Mouse (Mus musculus) R1 (cell line): Measurements from ENCODE around the gene Gm20696.

ENCODE experiments used
- DNase-seq: peaks from one replicate; pipeline ENCODE4 v3.0.0-alpha.2; 2018; ENCODE audit warnings: low read depth, low spot score

The Gm20696 gene

GRCm38 (mm10) chr6:99624542-99624941 is 42.1 kb downstream of the Gm20696 start:
- DNase-seq, result no peak

GRCm38 (mm10) chr6:99623641-99624040 is 43.0 kb downstream of the Gm20696 start:
- peak; percentile 40 for DNase-seq

GRCm38 (mm10) chr6:99621167-99621566 is 45.4 kb downstream of the Gm20696 start:
- DNase-seq, result no peak

GRCm38 (mm10) chr6:99620471-99620870 is 46.1 kb downstream of the Gm20696 start:
- no peak for DNase-seq

- no peak for DNase-seq
These were observed 46.6 kb downstream of the Gm20696 start for GRCm38 (mm10) chr6:99619964-99620363.

GRCm38 (mm10) chr6:99619466-99619865 is 47.1 kb downstream of the Gm20696 start:
- no peak for DNase-seq

GRCm38 (mm10) chr6:99617867-99618266 is 48.7 kb downstream of the Gm20696 start:
- peak; percentile 9 for DNase-seq

- DNase-seq, result peak; percentile 8
These were observed 49.2 kb downstream of the Gm20696 start for GRCm38 (mm10) chr6:99617415-99617814.

GRCm38 (mm10) chr6:99615272-99615751 is 51.3 kb downstream of the Gm20696 start:
- peak; percentile 78 for DNase-seq

- DNase-seq, result no peak
These were observed 51.9 kb downstream of the Gm20696 start for GRCm38 (mm10) chr6:99614566-99615271.

GRCm38 (mm10) chr6:99611866-99612265 is 54.7 kb downstream of the Gm20696 start:
- peak; percentile 36 for DNase-seq

GRCm38 (mm10) chr6:99610454-99611427 is 55.9 kb downstream of the Gm20696 start:
- DNase-seq, result no peak

- no peak for DNase-seq
These were observed 60.5 kb downstream of the Gm20696 start for GRCm38 (mm10) chr6:99606079-99606478.

- no peak for DNase-seq
These were observed 61.8 kb downstream of the Gm20696 start for GRCm38 (mm10) chr6:99604758-99605157.

GRCm38 (mm10) chr6:99602434-99602833 is 64.2 kb downstream of the Gm20696 start:
- no peak for DNase-seq

GRCm38 (mm10) chr6:99600886-99601285 is 65.7 kb downstream of the Gm20696 start:
- DNase-seq, result no peak

- peak; percentile 32 for DNase-seq
These were observed 66.3 kb downstream of the Gm20696 start for GRCm38 (mm10) chr6:99600168-99600793.

- no peak for DNase-seq
These were observed 66.9 kb downstream of the Gm20696 start for GRCm38 (mm10) chr6:99599651-99600050.

GRCm38 (mm10) chr6:99599229-99599628 is 67.4 kb downstream of the Gm20696 start:
- DNase-seq, result no peak

GRCm38 (mm10) chr6:99577040-99577439 is 89.6 kb downstream of the Gm20696 start:
- DNase-seq, result no peak

- no peak for DNase-seq
These were observed 91.0 kb downstream of the Gm20696 start for GRCm38 (mm10) chr6:99575633-99576032.

GRCm38 (mm10) chr6:99573343-99573742 is 93.3 kb downstream of the Gm20696 start:
- peak; percentile 26 for DNase-seq
